Mouse (Mus musculus) stomach, postnatal 0 days (tissue): ENCODE data around the gene Sla2.

Source experiments
- CTCF ChIP-seq: IDR thresholded peaks from 2 replicates; pipeline ENCODE4 v1.5.1; 2016; ENCODE audit warnings: antibody characterized with exemption, low read depth, mild to moderate bottlenecking, moderate library complexity
- EP300 ChIP-seq: optimal IDR thresholded peaks from 2 replicates; pipeline ENCODE3; 2016; ENCODE audit warnings: antibody characterized with exemption

DNA sequence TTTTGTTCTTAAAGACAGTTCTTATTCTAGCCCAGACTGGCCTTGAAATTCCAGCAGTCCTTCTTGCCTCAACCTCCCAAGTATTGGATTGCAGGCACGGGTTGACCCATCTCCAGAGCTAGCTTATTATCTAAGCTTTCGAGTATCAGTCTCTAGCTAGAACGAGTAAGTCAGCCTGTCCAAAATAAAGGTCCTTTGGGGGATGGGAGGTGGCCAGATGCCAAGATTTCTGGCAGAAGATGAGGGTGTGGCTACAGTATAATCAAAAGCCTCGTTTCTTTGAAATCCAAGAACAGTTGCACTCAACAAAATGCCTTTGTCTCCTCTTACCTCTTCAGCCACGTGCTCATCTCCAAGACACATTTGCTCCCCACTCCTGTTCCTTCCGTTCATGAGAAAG lies 16.5 kb downstream of the Sla2 start:
- TF ChIP-seq CTCF (no peak), EP300 (no peak)
